Mouse (Mus musculus) left cerebral cortex, postnatal 10 days (tissue): ENCODE measurements around the gene Prkcb. TPM values are rescaled to one million over a fixed set of nuclear protein-coding genes. Genes with fewer than 3 reads are reported as not detected.
A peak's percentile ranks its signal among the peaks of the same experiment; 100 is the strongest.
"Not testable (repeated sequence)": the region's sequence is repeated elsewhere in the genome, so short reads cannot be mapped to it uniquely, and the experiment has no call there.

ENCODE experiments used
- DNase-seq, 2 experiments: peaks; one replicate each; pipeline ENCODE4 v3.0.0; 2021 to 2022; ENCODE audit warnings: low spot score in 2 of 2, mixed read lengths in 1 of 2; ENCODE audit errors: extremely low spot score in 1 of 2
- intact Hi-C: fragments of 180-260 bp; cut with DNase I; formaldehyde crosslinking; loops from one replicate; pipeline ENCODE4 v1.15.1; 2025
- total RNA-seq, 2 experiments: library from RNA; stranded (reverse); gene quantifications; 2 replicates each; pipeline ENCODE4 v1.2.3; 2021

The Prkcb gene
- 100 to 1,000 TPM; 792 to 820 TPM for total RNA-seq

GRCm38 (mm10) chr7:122288605-122289242 lies at the start of gene Prkcb:
Prkcb (plus strand) TSS chr7:122288751.
- DNase-seq = peak; percentile 82 to 93
- intact Hi-C loops = loop anchor here (5.0 kb wide), 2 partner anchors 36 to 159 kb away; no protein-coding TSS in a partner anchor

GRCm38 (mm10) chr7:122238939-122239338 lies 49.6 kb upstream of the Prkcb start:
- no peak for DNase-seq
- intact Hi-C loops = no loop called here

GRCm38 (mm10) chr7:122240413-122241119 lies 48.0 kb upstream of the Prkcb start:
- intact Hi-C loops = loop anchor here (5.0 kb wide), 1 partner anchor 43 kb away; no protein-coding TSS in a partner anchor

GRCm38 (mm10) chr7:122242260-122242659 lies 46.3 kb upstream of the Prkcb start:
- intact Hi-C loops = loop anchor here (5.0 kb wide), 1 partner anchor 45 kb away; no protein-coding TSS in a partner anchor

More at GRCm38 (mm10) chr7:122240413-122241119, 48.0 kb upstream of the Prkcb start:
- no peak for DNase-seq

GRCm38 (mm10) chr7:122242744-122243143 lies 45.8 kb upstream of the Prkcb start:
- intact Hi-C loops = loop anchor here (5.0 kb wide), 1 partner anchor 45 kb away; no protein-coding TSS in a partner anchor

More at GRCm38 (mm10) chr7:122242260-122242659, 46.3 kb upstream of the Prkcb start:
- DNase-seq = peak; percentile 54 to 55

GRCm38 (mm10) chr7:122244166-122244565 lies 44.4 kb upstream of the Prkcb start:
- intact Hi-C loops = loop anchor here (5.0 kb wide), 1 partner anchor 47 kb away; no protein-coding TSS in a partner anchor
- DNase-seq = no peak

More at GRCm38 (mm10) chr7:122242744-122243143, 45.8 kb upstream of the Prkcb start:
- DNase-seq = not testable (repeated sequence)

- no peak for DNase-seq
- intact Hi-C loops = loop anchor here (5.0 kb wide), 1 partner anchor 47 kb away; no protein-coding TSS in a partner anchor
Observed at GRCm38 (mm10) chr7:122244584-122244983, 44.0 kb upstream of the Prkcb start.

GRCm38 (mm10) chr7:122245976-122246375 lies 42.6 kb upstream of the Prkcb start:
- no peak for DNase-seq
- intact Hi-C loops = no loop called here

- DNase-seq = no peak
- intact Hi-C loops = no loop called here
Observed at GRCm38 (mm10) chr7:122247254-122247864, 41.2 kb upstream of the Prkcb start.

- DNase-seq = peak in 1 of 2 experiments; percentile 21
- intact Hi-C loops = no loop called here
Observed at GRCm38 (mm10) chr7:122249321-122249821, 39.2 kb upstream of the Prkcb start.

- intact Hi-C loops = loop anchor here (2.0 to 10.0 kb wide), 3 partner anchors 36 to 673 kb away; partner anchors contain the start of gene Prkcb
- DNase-seq = peak; percentile 78 to 84
Observed at GRCm38 (mm10) chr7:122251197-122252011, 37.1 kb upstream of the Prkcb start.

GRCm38 (mm10) chr7:122256722-122257121 lies 31.8 kb upstream of the Prkcb start:
- intact Hi-C loops = loop anchor here (10.0 kb wide), 1 partner anchor 668 kb away; no protein-coding TSS in a partner anchor
- no peak for DNase-seq

- intact Hi-C loops = loop anchor here (10.0 kb wide), 1 partner anchor 666 kb away; no protein-coding TSS in a partner anchor
- no peak for DNase-seq
Observed at GRCm38 (mm10) chr7:122258521-122258920, 30.0 kb upstream of the Prkcb start.

GRCm38 (mm10) chr7:122260055-122260602 lies 28.4 kb upstream of the Prkcb start:
- intact Hi-C loops = no loop called here
- DNase-seq = no peak

- DNase-seq = no peak
- intact Hi-C loops = no loop called here
Observed at GRCm38 (mm10) chr7:122268983-122269486, 19.5 kb upstream of the Prkcb start.

- DNase-seq = no peak
Observed at GRCm38 (mm10) chr7:122272334-122272733, 16.2 kb upstream of the Prkcb start.

GRCm38 (mm10) chr7:122279580-122279979 lies 9.0 kb upstream of the Prkcb start:
- no peak for DNase-seq
- intact Hi-C loops = no loop called here

More at GRCm38 (mm10) chr7:122272334-122272733, 16.2 kb upstream of the Prkcb start:
- intact Hi-C loops = no loop called here

- intact Hi-C loops = no loop called here
- no peak for DNase-seq
Observed at GRCm38 (mm10) chr7:122280334-122280733, 8.2 kb upstream of the Prkcb start.
